Mouse (Mus musculus) left cerebral cortex, adult 2 months (tissue): Measurements from ENCODE around the gene Avpr1b. TPM values are rescaled to one million over a fixed set of nuclear protein-coding genes. Genes with fewer than 3 reads are reported as not detected.
A peak's percentile ranks its signal among the peaks of the same experiment; 100 is the strongest.

Source experiments
- DNase-seq, 2 experiments: peaks; one replicate each; pipeline ENCODE4 v3.0.0; 2021 to 2022; ENCODE audit warnings: low spot score in 2 of 2, mixed read lengths in 1 of 2; ENCODE audit errors: extremely low spot score in 1 of 2
- H3K27ac ChIP-seq: fragments of 200-600 bp; 2 replicates; pipeline ENCODE4 v1.8.1; 2022
- H3K4me3 ChIP-seq: fragments of 200-600 bp; 2 replicates; pipeline ENCODE4 v1.8.1; 2022
- CTCF ChIP-seq: fragments of 200-600 bp; IDR thresholded peaks from 2 replicates; pipeline ENCODE4 v1.8.1; 2022; ENCODE audit warnings: antibody characterized with exemption, mild to moderate bottlenecking, moderate library complexity
- intact Hi-C: fragments of 180-260 bp; cut with DNase I; formaldehyde crosslinking; loops from one replicate; pipeline ENCODE4 v1.15.1; 2025
- total RNA-seq, 2 experiments: library from RNA; stranded (reverse); gene quantifications; 2 replicates each; pipeline ENCODE4 v1.2.3; 2021

The Avpr1b gene
- total RNA-seq, 2 experiments from 2014 or later, result not detected

GRCm38 (mm10) chr1:131583598-131583997, 15.4 kb upstream of the Avpr1b start:
- no peak overlapping the region for H3K27ac ChIP-seq
- no peak for TF ChIP-seq CTCF
- no peak for DNase-seq
- intact Hi-C loops, result no loop called here
- H3K4me3 ChIP-seq, result no peak overlapping the region

DNA sequence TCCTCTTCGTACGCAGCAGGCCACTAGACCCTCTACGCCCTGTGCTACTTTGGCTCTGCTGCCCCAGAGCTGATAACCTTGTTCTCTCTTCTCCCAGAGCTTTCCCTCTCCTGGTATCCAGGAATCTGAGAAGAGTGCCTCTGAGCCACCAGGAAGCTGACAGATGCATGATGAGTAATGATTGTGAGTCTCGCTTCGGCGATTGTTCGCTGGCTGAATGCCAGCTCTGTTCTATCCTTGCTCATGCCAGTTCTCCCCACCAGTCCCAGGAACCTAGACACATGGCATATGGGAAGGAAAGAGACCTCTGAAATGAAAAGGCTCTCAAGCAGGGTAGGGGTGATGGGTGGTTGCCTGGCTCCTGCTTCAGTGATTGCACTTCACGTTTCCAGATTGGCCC, 12.2 kb upstream of the Avpr1b start:
- TF ChIP-seq CTCF, result no peak
- H3K4me3 ChIP-seq, result no peak overlapping the region
- H3K27ac ChIP-seq, result no peak overlapping the region
- DNase-seq, result peak; percentile 25 to 41
- intact Hi-C loops, result no loop called here

DNA sequence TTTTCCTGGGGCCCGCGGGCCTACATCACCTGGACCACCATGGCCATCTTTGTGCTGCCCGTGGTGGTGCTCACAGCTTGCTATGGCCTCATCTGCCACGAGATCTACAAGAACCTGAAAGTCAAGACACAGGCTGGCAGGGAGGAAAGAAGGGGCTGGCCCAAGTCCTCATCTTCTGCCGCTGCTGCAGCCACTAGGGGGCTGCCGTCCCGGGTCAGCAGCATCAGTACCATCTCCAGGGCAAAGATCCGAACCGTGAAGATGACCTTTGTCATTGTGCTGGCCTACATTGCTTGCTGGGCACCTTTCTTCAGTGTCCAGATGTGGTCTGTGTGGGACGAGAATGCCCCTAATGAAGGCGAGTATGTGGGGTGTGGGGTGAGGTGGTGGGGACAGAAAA, 1.3 kb downstream of the Avpr1b start:
- H3K4me3 ChIP-seq, result no peak overlapping the region
- DNase-seq, result no peak
- H3K27ac ChIP-seq, result no peak overlapping the region
- intact Hi-C loops, result no loop called here
- TF ChIP-seq CTCF, result peak; percentile 18

GRCm38 (mm10) chr1:131606719-131607118, 7.7 kb downstream of the Avpr1b start:
- intact Hi-C loops, result no loop called here
- no peak overlapping the region for H3K4me3 ChIP-seq
- TF ChIP-seq CTCF, result no peak
- DNase-seq, result no peak
- H3K27ac ChIP-seq, result no peak overlapping the region

DNA sequence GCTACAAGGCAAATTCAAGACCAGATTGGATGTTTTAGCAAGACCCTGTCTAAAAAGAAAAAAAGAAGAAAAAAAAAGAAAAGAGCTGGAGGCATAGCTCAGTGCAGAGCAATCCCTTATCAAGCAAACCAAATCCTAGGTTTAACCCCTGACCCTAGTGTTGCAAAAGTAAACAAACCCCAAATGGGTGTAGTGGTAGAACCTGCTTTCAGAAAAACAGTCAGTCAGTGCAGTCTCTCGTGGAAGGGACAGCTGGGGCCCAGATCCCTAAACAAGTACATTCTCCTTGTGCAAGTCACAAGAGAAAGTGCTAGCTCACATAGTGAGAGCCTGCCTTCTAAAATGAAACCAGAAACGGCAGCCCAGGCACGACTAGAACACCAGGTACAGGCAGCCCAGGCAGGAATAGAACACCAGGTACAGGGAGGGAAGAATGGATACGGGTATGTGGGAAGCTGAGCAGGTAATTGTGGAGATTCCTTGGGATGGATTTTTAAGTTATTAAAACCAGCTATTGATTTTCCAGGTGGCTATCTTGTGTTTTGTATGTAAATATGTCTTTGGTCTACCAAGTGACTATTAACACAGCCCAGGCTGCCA, 13.6 kb downstream of the Avpr1b start:
- no peak overlapping the region for H3K27ac ChIP-seq
- intact Hi-C loops, result loop anchor here (1.0 to 10.0 kb wide), 2 partner anchors 46 to 152 kb away; no protein-coding TSS in a partner anchor
- no peak overlapping the region for H3K4me3 ChIP-seq
- TF ChIP-seq CTCF, result no peak
- DNase-seq, result no peak

- peak; percentile 62 for TF ChIP-seq CTCF
- H3K27ac ChIP-seq, result no peak overlapping the region
- intact Hi-C loops, result loop anchor here (1.0 to 10.0 kb wide), 2 partner anchors 45 to 151 kb away; no protein-coding TSS in a partner anchor
- no peak overlapping the region for H3K4me3 ChIP-seq
- DNase-seq, result peak; percentile 47 to 50
Measured at GRCm38 (mm10) chr1:131613361-131614133, 14.5 kb downstream of the Avpr1b start.

GRCm38 (mm10) chr1:131614641-131615040, 15.6 kb downstream of the Avpr1b start:
- TF ChIP-seq CTCF, result no peak
- no peak for DNase-seq
- Histone ChIP-seq H3K27ac (no peak overlapping the region), H3K4me3 (no peak overlapping the region)
- intact Hi-C loops, result loop anchor here (10.0 kb wide), 1 partner anchor 150 kb away; no protein-coding TSS in a partner anchor

- no peak for DNase-seq
- Histone ChIP-seq H3K27ac (no peak overlapping the region), H3K4me3 (no peak overlapping the region)
- no peak for TF ChIP-seq CTCF
- intact Hi-C loops, result loop anchor here (10.0 kb wide), 1 partner anchor 149 kb away; no protein-coding TSS in a partner anchor
Measured at GRCm38 (mm10) chr1:131616131-131616530, 17.1 kb downstream of the Avpr1b start.

DNA sequence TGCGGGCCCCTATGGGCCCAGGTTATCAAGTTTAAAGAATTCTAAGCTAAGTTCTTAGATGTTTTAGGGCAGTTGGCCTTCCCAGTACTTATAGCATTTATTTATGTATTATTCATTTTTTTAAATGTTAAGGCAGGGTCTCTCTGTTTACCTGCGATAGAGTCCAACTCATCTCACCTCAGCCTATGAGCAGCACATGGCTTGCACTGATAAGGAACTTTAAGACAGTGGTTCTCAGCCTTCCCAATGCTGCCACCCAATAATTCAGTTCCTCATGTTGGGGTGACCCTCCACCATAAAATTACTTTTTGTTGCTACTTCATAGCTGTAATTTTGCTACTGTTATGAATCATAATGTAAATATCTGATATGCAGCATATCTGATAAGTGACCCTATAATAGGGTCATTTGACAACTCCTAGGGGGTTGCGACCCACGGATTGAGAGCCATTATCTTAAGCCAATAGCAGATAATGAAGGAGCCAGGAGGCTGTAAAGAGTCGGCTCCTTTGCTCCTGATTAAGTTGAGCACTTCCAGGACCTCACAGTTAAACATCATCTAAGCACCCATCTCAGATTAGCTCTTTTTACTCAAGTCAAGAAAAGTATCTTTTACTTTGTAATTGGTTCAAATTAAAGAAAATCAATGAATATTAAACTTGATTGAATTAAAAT, 17.6 kb downstream of the Avpr1b start:
- intact Hi-C loops, result loop anchor here (10.0 kb wide), 1 partner anchor 148 kb away; no protein-coding TSS in a partner anchor
- Histone ChIP-seq H3K27ac (no peak overlapping the region), H3K4me3 (no peak overlapping the region)
- TF ChIP-seq CTCF, result no peak
- DNase-seq, result no peak

DNA sequence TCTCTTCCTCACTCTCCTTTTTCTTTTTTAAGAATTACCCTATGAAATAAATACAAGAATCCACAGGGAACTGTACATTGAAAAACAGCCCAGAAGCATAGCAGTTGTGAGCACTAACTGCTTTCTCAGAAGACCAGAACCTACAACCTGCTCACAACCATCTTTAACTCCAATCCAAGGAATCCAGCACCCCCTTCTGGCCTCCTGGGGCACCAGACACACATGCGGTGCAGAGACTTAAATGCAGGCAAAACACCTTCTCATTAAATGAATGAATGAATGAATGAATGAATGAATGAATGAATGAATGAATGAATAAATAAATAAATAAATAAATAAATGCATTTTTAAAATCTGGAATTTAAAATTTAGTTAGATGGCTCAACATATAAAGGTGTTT, 19.5 kb downstream of the Avpr1b start:
- Histone ChIP-seq H3K27ac (no peak overlapping the region), H3K4me3 (no peak overlapping the region)
- DNase-seq, result no peak
- intact Hi-C loops, result loop anchor here (10.0 kb wide), 1 partner anchor 146 kb away; no protein-coding TSS in a partner anchor
- peak; percentile 31 for TF ChIP-seq CTCF

DNA sequence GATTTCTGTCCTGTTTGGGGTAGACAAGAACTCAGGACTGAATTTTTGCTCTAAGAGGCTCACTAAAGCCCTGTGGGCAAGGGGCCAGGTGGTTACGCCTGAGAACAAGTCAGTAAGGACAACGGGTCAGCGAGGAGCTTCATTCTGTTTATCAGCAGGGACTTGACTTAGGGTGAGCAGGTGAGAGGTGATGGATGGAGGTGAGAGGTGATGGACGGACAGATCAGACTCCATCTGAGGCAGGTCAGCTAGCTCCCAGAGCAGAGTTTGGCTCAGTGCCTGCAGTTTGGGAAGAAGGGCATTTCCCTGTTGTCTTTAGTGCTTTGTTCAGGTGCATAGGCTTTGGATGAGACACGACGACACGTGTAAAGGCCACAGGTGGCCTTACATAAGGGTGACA, 20.3 kb downstream of the Avpr1b start:
- no peak for DNase-seq
- no peak for TF ChIP-seq CTCF
- no peak overlapping the region for H3K4me3 ChIP-seq
- intact Hi-C loops, result loop anchor here (10.0 kb wide), 1 partner anchor 145 kb away; no protein-coding TSS in a partner anchor
- no peak overlapping the region for H3K27ac ChIP-seq

DNA sequence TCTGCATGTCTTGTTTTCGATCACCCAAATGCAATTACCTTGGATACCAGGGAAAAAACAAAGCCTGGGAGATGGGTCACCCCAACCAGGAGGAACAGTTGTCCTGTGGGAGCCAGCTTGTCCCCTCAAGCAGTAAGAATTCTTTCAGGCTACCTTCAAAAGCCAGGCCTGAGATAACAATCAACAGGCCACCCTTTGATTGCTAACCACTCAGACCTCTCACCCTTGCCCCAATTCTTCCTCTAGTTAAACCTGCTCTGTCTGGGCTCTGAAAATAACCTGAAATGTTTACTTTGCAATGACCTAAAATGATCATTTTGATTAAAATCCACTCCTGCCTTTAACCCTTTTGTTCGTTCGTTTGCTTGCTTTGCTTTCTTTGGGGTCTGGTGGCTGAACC, 24.6 kb downstream of the Avpr1b start:
- intact Hi-C loops, result no loop called here
- TF ChIP-seq CTCF, result no peak
- no peak overlapping the region for H3K27ac ChIP-seq
- H3K4me3 ChIP-seq, result no peak overlapping the region
- no peak for DNase-seq
